ENCODE assay signal across 20 mouse cellular contexts in genomic region chr4:81674871-81675270, GRCm38 (mm10).
"Had no signal": no experiment of that assay in that cellular context is flagged by ENCODE, and none has a peak within 500 bp of the region (broad histone marks: within the 10 kb centered on the region; RNA-seq: fewer than 3 reads in every experiment).

No protein-coding gene starts in this region.

- H3K4me1 ChIP-seq: megakaryocyte, embryonic 14.5 days; midbrain, embryonic 13.5 days; midbrain, embryonic 15.5 days; neural tube, embryonic 13.5 days; neural tube, embryonic 15.5 days had no signal

- H3K4me2 ChIP-seq: lung, embryonic 15.5 days; midbrain, embryonic 11.5 days; midbrain, embryonic 13.5 days; midbrain, embryonic 15.5 days; neural tube, embryonic 13.5 days; neural tube, embryonic 15.5 days had no signal

- H3K4me3 ChIP-seq: lung, embryonic 15.5 days; megakaryocyte, embryonic 14.5 days; midbrain, embryonic 13.5 days; midbrain, embryonic 15.5 days; neural tube, embryonic 13.5 days; neural tube, embryonic 15.5 days had no signal

- H3K27me3 ChIP-seq: lung, embryonic 15.5 days; megakaryocyte, embryonic 14.5 days; midbrain, embryonic 13.5 days; midbrain, embryonic 15.5 days; neural tube, embryonic 13.5 days; neural tube, embryonic 15.5 days had no signal

- H3K9me3 ChIP-seq: lung, embryonic 15.5 days; megakaryocyte, embryonic 14.5 days; midbrain, embryonic 13.5 days; midbrain, embryonic 15.5 days; neural tube, embryonic 13.5 days; neural tube, embryonic 15.5 days had no signal

- H3K27ac ChIP-seq: lung, embryonic 15.5 days; macrophage; midbrain, embryonic 13.5 days; midbrain, embryonic 15.5 days; neural tube, embryonic 13.5 days; neural tube, embryonic 15.5 days had no signal

- DNase-seq: liver, postnatal 0 days; lung, adult 2 months; lung, postnatal 14 days; lung, postnatal 36 days; retina, postnatal 1 day; right cerebral cortex, adult 18-20 months; right cerebral cortex, postnatal 25 days; right cerebral cortex, postnatal 4 days; spleen, adult 18-20 months; thymus, adult 2 months; thymus, postnatal 25 days; thymus, postnatal 4 days had no signal

- H3K36me3 ChIP-seq: lung, embryonic 15.5 days; midbrain, embryonic 13.5 days; midbrain, embryonic 15.5 days; neural tube, embryonic 13.5 days; neural tube, embryonic 15.5 days had no signal
